Mouse (Mus musculus): ENCODE data around the gene Serpinh1. TPM values are rescaled to one million over a fixed set of nuclear protein-coding genes. Genes with fewer than 3 reads are reported as not detected.

The Serpinh1 gene
- polyA plus RNA-seq, 1 experiment from 2014 or later, result 29.6 TPM

- ATAC-seq (no peak), DNase-seq (no peak)
- H3K4me2 ChIP-seq (ENCODE audit: low read depth, low read length), result no peak overlapping the region
- H3K9ac ChIP-seq (replicated peaks), result no peak overlapping the region
- no peaks in the 10 kb centered on the region for H3K27me3 ChIP-seq (ENCODE audit: insufficient read depth, low read length)
- H3K4me1 ChIP-seq (ENCODE audit: insufficient read depth), result no peaks in the 10 kb centered on the region
- H3K36me3 ChIP-seq (replicated peaks; ENCODE audit: insufficient read depth, low read length), result no peaks in the 10 kb centered on the region
- H3K4me3 ChIP-seq (ENCODE audit: low read depth, low read length), result no peak overlapping the region
- H3K27ac ChIP-seq (ENCODE audit: low read depth), result no peak overlapping the region
- WGBS (ENCODE audit: insufficient replicate concordance), result 81% methylated on average over 4 of the region's 4 CpGs
- H3K9me3 ChIP-seq (ENCODE audit: low read length), result no peaks in the 10 kb centered on the region
- TF ChIP-seq EP300 (IDR thresholded peaks at IDR 0.05; ENCODE audit: low read depth) (no peak), CTCF (IDR thresholded peaks at IDR 0.05; ENCODE audit: low read depth) (no peak)
These were observed 47.4 kb downstream of the Serpinh1 start for GRCm38 (mm10) chr7:99305688-99306087.

GRCm38 (mm10) chr7:99304949-99305372 lies 48.1 kb downstream of the Serpinh1 start:
- no peak overlapping the region for H3K9ac ChIP-seq (replicated peaks)
- DNase-seq, result no peak

GRCm38 (mm10) chr7:99304029-99304428 lies 49.0 kb downstream of the Serpinh1 start:
- H3K27ac ChIP-seq (ENCODE audit: low read depth), result no peak overlapping the region

More at GRCm38 (mm10) chr7:99304949-99305372, 48.1 kb downstream of the Serpinh1 start:
- H3K4me3 ChIP-seq (ENCODE audit: low read depth, low read length), result no peak overlapping the region
- WGBS (ENCODE audit: insufficient replicate concordance), result 59% methylated on average over 5 of the region's 5 CpGs
- ATAC-seq, result no peak
- no peaks in the 10 kb centered on the region for H3K4me1 ChIP-seq (ENCODE audit: insufficient read depth)
- TF ChIP-seq EP300 (IDR thresholded peaks at IDR 0.05; ENCODE audit: low read depth) (no peak), CTCF (IDR thresholded peaks at IDR 0.05; ENCODE audit: low read depth) (no peak)
- H3K27ac ChIP-seq (ENCODE audit: low read depth), result no peak overlapping the region
- H3K36me3 ChIP-seq (replicated peaks; ENCODE audit: insufficient read depth, low read length), result no peaks in the 10 kb centered on the region
- no peak overlapping the region for H3K4me2 ChIP-seq (ENCODE audit: low read depth, low read length)
- no peaks in the 10 kb centered on the region for H3K9me3 ChIP-seq (ENCODE audit: low read length)
- no peaks in the 10 kb centered on the region for H3K27me3 ChIP-seq (ENCODE audit: insufficient read depth, low read length)

GRCm38 (mm10) chr7:99300650-99301175 lies 52.3 kb downstream of the Serpinh1 start:
- no peak for DNase-seq
- H3K27me3 ChIP-seq (ENCODE audit: insufficient read depth, low read length), result no peaks in the 10 kb centered on the region
- no peak overlapping the region for H3K27ac ChIP-seq (ENCODE audit: low read depth)
- H3K9me3 ChIP-seq (ENCODE audit: low read length), result no peaks in the 10 kb centered on the region
- H3K4me1 ChIP-seq (ENCODE audit: insufficient read depth), result no peaks in the 10 kb centered on the region
- H3K4me3 ChIP-seq (ENCODE audit: low read depth, low read length), result no peak overlapping the region
- 59% methylated on average over 3 of the region's 3 CpGs for WGBS (ENCODE audit: insufficient replicate concordance)
- H3K9ac ChIP-seq (replicated peaks), result no peak overlapping the region
- no peak for ATAC-seq
- no peak overlapping the region for H3K4me2 ChIP-seq (ENCODE audit: low read depth, low read length)
- TF ChIP-seq EP300 (IDR thresholded peaks at IDR 0.05; ENCODE audit: low read depth) (no peak), CTCF (IDR thresholded peaks at IDR 0.05; ENCODE audit: low read depth) (no peak)
- no peaks in the 10 kb centered on the region for H3K36me3 ChIP-seq (replicated peaks; ENCODE audit: insufficient read depth, low read length)

More at GRCm38 (mm10) chr7:99304029-99304428, 49.0 kb downstream of the Serpinh1 start:
- ATAC-seq (no peak), DNase-seq (no peak)
- no peak for TF ChIP-seq EP300 (IDR thresholded peaks at IDR 0.05; ENCODE audit: low read depth)
- no peak for TF ChIP-seq CTCF (IDR thresholded peaks at IDR 0.05; ENCODE audit: low read depth)
- Histone ChIP-seq H3K4me3 (ENCODE audit: low read depth, low read length) (no peak overlapping the region), H3K4me2 (ENCODE audit: low read depth, low read length) (no peak overlapping the region), H3K4me1 (ENCODE audit: insufficient read depth) (no peaks in the 10 kb centered on the region), H3K9ac (replicated peaks) (no peak overlapping the region), H3K27me3 (ENCODE audit: insufficient read depth, low read length) (no peaks in the 10 kb centered on the region), H3K36me3 (replicated peaks; ENCODE audit: insufficient read depth, low read length) (no peaks in the 10 kb centered on the region), H3K9me3 (ENCODE audit: low read length) (no peaks in the 10 kb centered on the region)
- 49% methylated on average over 6 of the region's 6 CpGs for WGBS (ENCODE audit: insufficient replicate concordance)

Other genes with a start within 250 kb of the Serpinh1 start
- 9.4 and 11.9 TPM in 2 replicates for gene Uvrag, start 212.1 kb downstream of the Serpinh1 start, polyA plus RNA-seq (2015; fragmentation: Nextera tagmentation; extraction: Ambion mirVana)
- 226 and 249 TPM in 2 replicates for gene Dgat2, start 170.5 kb downstream of the Serpinh1 start, polyA plus RNA-seq (2015; fragmentation: Nextera tagmentation; extraction: Ambion mirVana)
- gene Mogat2, start 114.6 kb downstream of the Serpinh1 start, polyA plus RNA-seq (2015; fragmentation: Nextera tagmentation; extraction: Ambion mirVana), result 3.9 and 4.0 TPM in 2 replicates
- 0.06 TPM in 2 replicates for gene Map6, start 85.8 kb downstream of the Serpinh1 start, polyA plus RNA-seq (2015; fragmentation: Nextera tagmentation; extraction: Ambion mirVana)
- 1.7 TPM in 2 replicates for gene Gdpd5, start 28.2 kb upstream of the Serpinh1 start, polyA plus RNA-seq (2015; fragmentation: Nextera tagmentation; extraction: Ambion mirVana)
- gene Klhl35, start 112.8 kb upstream of the Serpinh1 start, polyA plus RNA-seq (2015; fragmentation: Nextera tagmentation; extraction: Ambion mirVana), result 0.35 and 0.37 TPM in 2 replicates
- gene Rps3, start 130.5 kb upstream of the Serpinh1 start, polyA plus RNA-seq (2015; fragmentation: Nextera tagmentation; extraction: Ambion mirVana), result 472 TPM in 2 replicates
- gene Arrb1, start 182.2 kb upstream of the Serpinh1 start, polyA plus RNA-seq (2015; fragmentation: Nextera tagmentation; extraction: Ambion mirVana), result 20.1 and 21.8 TPM in 2 replicates